ENCODE assay signal across 12 mouse cellular contexts in the genomic region with DNA sequence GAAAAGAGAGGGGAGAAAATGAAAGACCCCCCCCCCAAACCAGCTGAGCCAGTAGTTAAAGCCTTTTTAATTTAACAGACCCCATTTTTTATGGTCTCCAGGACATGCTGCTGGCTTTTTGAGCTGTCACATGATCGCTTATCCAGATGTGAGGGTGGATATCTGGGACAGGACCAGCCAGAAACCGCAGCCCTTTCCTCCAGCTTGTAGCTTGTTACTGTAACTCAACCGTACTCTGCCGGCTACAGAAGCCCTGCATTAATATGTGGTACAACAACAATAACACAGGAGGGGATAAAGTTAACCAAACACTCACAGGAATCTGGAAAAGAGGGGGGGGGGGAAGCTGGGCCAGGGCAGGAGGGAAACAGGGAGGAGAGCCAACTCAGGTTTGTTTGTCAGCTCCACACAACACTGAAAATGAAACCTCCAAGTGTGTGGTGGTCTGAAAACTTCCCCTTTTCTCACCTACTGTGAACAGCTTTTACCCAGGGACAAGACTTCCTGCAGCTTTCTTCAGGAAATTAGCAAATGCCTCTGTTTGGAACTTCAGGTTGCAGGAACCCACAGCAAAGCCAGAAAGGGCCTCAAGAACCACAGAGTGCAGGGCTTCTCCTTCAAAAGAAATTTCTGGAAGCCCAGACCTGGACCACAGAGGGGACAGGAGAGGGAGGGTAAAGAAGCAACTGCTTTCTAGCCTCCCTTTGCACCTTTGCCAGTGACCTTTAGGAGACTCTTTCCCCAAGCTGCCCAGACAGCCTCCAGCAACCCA.
DNase-seq lines count a peak whose midpoint lies in the region; ATAC-seq and TF ChIP-seq lines count a peak whose summit lies in the region.
"Had no signal": no experiment of that assay in that cellular context is flagged by ENCODE, and none has a peak within 500 bp of the region (broad histone marks: within the 10 kb centered on the region; RNA-seq: fewer than 3 reads in every experiment).

No protein-coding gene starts in this region.

- 17% methylated on average over 4 of the region's 4 CpGs for WGBS in kidney, embryonic 14.5 days
- WGBS in limb, embryonic 10.5 days = 29% methylated on average over 4 of the region's 4 CpGs
- WGBS in midbrain, embryonic 14.5 days = 76% methylated on average over 4 of the region's 4 CpGs
- 57% methylated on average over 4 of the region's 4 CpGs for whole genome bisulfite sequencing in midbrain, embryonic 10.5 days

- no peak for TF ChIP-seq CTCF in bone marrow macrophage, adult 2 months (IDR thresholded peaks at IDR 0.05; ENCODE audit: low read depth, low read length)

- H3K4me2 ChIP-seq in kidney, embryonic 14.5 days (replicated peaks; ENCODE audit: low read depth, low read length) = no peak overlapping the region
- H3K4me2 ChIP-seq in myocyte (ENCODE audit: low read depth) = peak overlapping the region; percentile 54
- no peak overlapping the region for H3K4me2 ChIP-seq in midbrain, embryonic 14.5 days (ENCODE audit: low read length)
- H3K4me2 ChIP-seq: intestine, embryonic 15.5 days had no signal

- H3ac ChIP-seq in myocyte (ENCODE audit: control insufficient read depth, insufficient read length) = no peak overlapping the region

- H3K79me2 ChIP-seq in myocyte (ENCODE audit: control insufficient read depth, insufficient read depth) = no peaks in the 10 kb centered on the region

- H3K9ac ChIP-seq in kidney, embryonic 14.5 days (ENCODE audit: low read depth, low read length) = no peak overlapping the region
- H3K9ac ChIP-seq in midbrain, embryonic 14.5 days (replicated peaks; ENCODE audit: low read length) = no peak overlapping the region
- H3K9ac ChIP-seq: intestine, embryonic 15.5 days had no signal

- no peaks in the 10 kb centered on the region for H3K36me3 ChIP-seq in kidney, embryonic 14.5 days (ENCODE audit: control insufficient read depth, insufficient read depth, low read length)
- no peaks in the 10 kb centered on the region for H3K36me3 ChIP-seq in limb, embryonic 10.5 days
- H3K36me3 ChIP-seq in myocyte (ENCODE audit: control insufficient read depth, insufficient read depth) = no peaks in the 10 kb centered on the region
- no peaks in the 10 kb centered on the region for H3K36me3 ChIP-seq in midbrain, embryonic 14.5 days (ENCODE audit: control insufficient read depth, insufficient read depth, low read length)
- no peaks in the 10 kb centered on the region for H3K36me3 ChIP-seq in midbrain, embryonic 10.5 days
- H3K36me3 ChIP-seq: intestine, embryonic 15.5 days had no signal

- no peak overlapping the region for H3K4me3 ChIP-seq in kidney, embryonic 14.5 days (ENCODE audit: low read length)
- peak overlapping the region; percentile 38 for H3K4me3 ChIP-seq in bone marrow macrophage, adult 2 months (ENCODE audit: insufficient read depth, low read length)
- no peak overlapping the region for H3K4me3 ChIP-seq in limb, embryonic 10.5 days
- H3K4me3 ChIP-seq in myocyte = no peak overlapping the region
- H3K4me3 ChIP-seq in midbrain, embryonic 14.5 days (replicated peaks; ENCODE audit: low read depth, low read length) = no peak overlapping the region
- H3K4me3 ChIP-seq in midbrain, embryonic 10.5 days = no peak overlapping the region
- H3K4me3 ChIP-seq: intestine, embryonic 15.5 days had no signal

- 0 out of 2 replicates have a peak, but pooled peaks cover 5% of the 10 kb centered on the region for H3K4me1 ChIP-seq in kidney, embryonic 14.5 days (ENCODE audit: control insufficient read depth, insufficient read depth, low read length)
- H3K4me1 ChIP-seq in bone marrow macrophage, adult 2 months (ENCODE audit: control insufficient read depth, insufficient read depth, low read length) = 0 out of 2 replicates have a peak, but pooled peaks cover 5% of the 10 kb centered on the region
- H3K4me1 ChIP-seq in limb, embryonic 10.5 days = peaks cover 34% of the 10 kb centered on the region
- no peaks in the 10 kb centered on the region for H3K4me1 ChIP-seq in midbrain, embryonic 14.5 days (ENCODE audit: control insufficient read depth, insufficient read depth, low read length)
- peaks cover 2% of the 10 kb centered on the region; the same call in 1 of the 2 replicates for H3K4me1 ChIP-seq in midbrain, embryonic 10.5 days

- no peak overlapping the region for H3K27ac ChIP-seq in kidney, embryonic 14.5 days (ENCODE audit: low read depth, low read length)
- H3K27ac ChIP-seq in bone marrow macrophage, adult 2 months (ENCODE audit: insufficient read depth, low read depth, low read length) = peak overlapping the region; percentile 50
- H3K27ac ChIP-seq in limb, embryonic 10.5 days = peak overlapping the region; percentile 72
- H3K27ac ChIP-seq in midbrain, embryonic 14.5 days (replicated peaks; ENCODE audit: low read depth, low read length) = no peak overlapping the region
- H3K27ac ChIP-seq in midbrain, embryonic 10.5 days (replicated peaks) = no peak overlapping the region
- H3K27ac ChIP-seq: intestine, embryonic 15.5 days had no signal

- H3K9me3 ChIP-seq in kidney, embryonic 14.5 days (ENCODE audit: control insufficient read depth, low read length) = no peaks in the 10 kb centered on the region
- no peaks in the 10 kb centered on the region for H3K9me3 ChIP-seq in limb, embryonic 10.5 days (replicated peaks)
- H3K9me3 ChIP-seq in midbrain, embryonic 14.5 days (ENCODE audit: control insufficient read depth, low read length) = no peaks in the 10 kb centered on the region
- no peaks in the 10 kb centered on the region for H3K9me3 ChIP-seq in midbrain, embryonic 10.5 days (replicated peaks)
- H3K9me3 ChIP-seq: intestine, embryonic 15.5 days had no signal

- DNase-seq in kidney, adult 11 months = no peak
- DNase-seq in limb, embryonic 10.5 days (ENCODE audit: low spot score) = peak; percentile 60
- no peak for DNase-seq in midbrain, embryonic 14.5 days
- DNase-seq in heart, postnatal 4 days = no peak
- no peak for DNase-seq in midbrain, embryonic 10.5 days (ENCODE audit: low spot score)
- DNase-seq: cerebellum, postnatal 10 days; gastrocnemius, postnatal 25 days; left cerebral cortex, postnatal 4 days had no signal

- no peak for TF ChIP-seq POLR2A in bone marrow macrophage, adult 2 months (IDR thresholded peaks at IDR 0.05; ENCODE audit: borderline replicate concordance, low read depth, low read length)
- TF ChIP-seq POLR2A in myocyte (IDR thresholded peaks at IDR 0.05; ENCODE audit: insufficient read length, low read depth) = no peak

- ATAC-seq in kidney, embryonic 14.5 days (ENCODE audit: low FRiP score, low TSS enrichment) = 0 out of 2 replicates have a peak, but pooled peaks have one; percentile 55
- no peak for ATAC-seq in midbrain, embryonic 14.5 days (ENCODE audit: low FRiP score, low TSS enrichment)
- ATAC-seq: intestine, embryonic 15.5 days had no signal

- H3K27me3 ChIP-seq in kidney, embryonic 14.5 days (ENCODE audit: control insufficient read depth, insufficient read depth, low read length) = no peaks in the 10 kb centered on the region
- H3K27me3 ChIP-seq in limb, embryonic 10.5 days (ENCODE audit: low read depth, poor library complexity, severe bottlenecking) = 0 out of 2 replicates have a peak, but pooled peaks cover 8% of the 10 kb centered on the region
- no peaks in the 10 kb centered on the region for H3K27me3 ChIP-seq in myocyte (ENCODE audit: control insufficient read depth, insufficient read depth, insufficient read length)
- no peaks in the 10 kb centered on the region for H3K27me3 ChIP-seq in midbrain, embryonic 14.5 days (ENCODE audit: control insufficient read depth, insufficient read depth, low read length)
- H3K27me3 ChIP-seq in midbrain, embryonic 10.5 days (ENCODE audit: low read depth, poor library complexity, severe bottlenecking) = no peaks in the 10 kb centered on the region
- H3K27me3 ChIP-seq: intestine, embryonic 15.5 days had no signal

TF ChIP-seq in myocyte, 11 proteins besides CTCF, POLR2A, EP300 and RAD21:
- TF ChIP-seq TCF12 (IDR thresholded peaks at IDR 0.05; ENCODE audit: insufficient read depth, poor library complexity, severe bottlenecking) (no peak), MAX (IDR thresholded peaks at IDR 0.05; ENCODE audit: low read depth) (no peak), E2F4 (IDR thresholded peaks at IDR 0.05; ENCODE audit: insufficient read depth) (no peak), CEBPB (IDR thresholded peaks at IDR 0.05; ENCODE audit: insufficient read depth, poor library complexity, severe bottlenecking) (no peak), REST (IDR thresholded peaks at IDR 0.05; ENCODE audit: insufficient read depth, insufficient read length) (no peak), USF1 (IDR thresholded peaks at IDR 0.05; ENCODE audit: low read depth) (no peak), POLR2AphosphoS2 (IDR thresholded peaks at IDR 0.05; ENCODE audit: insufficient read length, low read depth) (no peak), TCF3 (IDR thresholded peaks at IDR 0.05; ENCODE audit: insufficient read length, low read depth) (no peak), MYOG (IDR thresholded peaks at IDR 0.05; ENCODE audit: control insufficient read depth in 1 of 3, insufficient read depth in 1 of 3, insufficient read length in 2 of 3, low read depth in 2 of 3) (no peak), SRF (IDR thresholded peaks at IDR 0.05; ENCODE audit: control insufficient read depth, insufficient read length, low read depth) (no peak), MYOD1 (IDR thresholded peaks at IDR 0.05; ENCODE audit: control insufficient read depth in 1 of 3, insufficient read length in 2 of 3, low read depth in 2 of 3) (no peak)

Comparison
In these comparisons a context has a peak if more than half of its experiments do, and no peak if none do; other contexts are left out.
1. H3K27ac ChIP-seq: peak in bone marrow macrophage, adult 2 months (single experiment) and limb, embryonic 10.5 days (single experiment); none in kidney, embryonic 14.5 days (single experiment), midbrain, embryonic 14.5 days (single experiment) and midbrain, embryonic 10.5 days (single experiment).